Mouse (Mus musculus) embryonic facial prominence, embryonic 12.5 days (tissue): ENCODE measurements around the gene Fndc9. TPM values are rescaled to one million over a fixed set of nuclear protein-coding genes. Genes with fewer than 3 reads are reported as not detected.

Experiments used
- ATAC-seq: fragments of 200-750 bp; cut with Nextera tagmentation; 2 replicates; pipeline ENCODE4 v1.8.0; 2017; ENCODE audit not compliant: insufficient number of reproducible peaks, insufficient read depth, low FRiP score, low TSS enrichment
- H3K27ac ChIP-seq: fragments of 300-500 bp; sonication (generic); 2 replicates; pipeline ENCODE4 v1.5.1; 2016; ENCODE audit warnings: mild to moderate bottlenecking
- H3K27me3 ChIP-seq: fragments of 300-500 bp; sonication (generic); 2 replicates; pipeline ENCODE4 v1.6.1; 2016; ENCODE audit warnings: mild to moderate bottlenecking, moderate library complexity
- H3K36me3 ChIP-seq: fragments of 300-500 bp; sonication (generic); 2 replicates; pipeline ENCODE4 v1.6.1; 2016; ENCODE audit warnings: mild to moderate bottlenecking
- H3K4me1 ChIP-seq: fragments of 300-500 bp; sonication (generic); 2 replicates; pipeline ENCODE4 v1.6.1; 2016
- H3K4me2 ChIP-seq: fragments of 300-500 bp; sonication (generic); replicated peaks from 2 replicates; pipeline ENCODE4 v1.6.1; 2016; ENCODE audit warnings: mild to moderate bottlenecking, moderate library complexity
- H3K4me3 ChIP-seq: fragments of 300-500 bp; sonication (generic); 2 replicates; pipeline ENCODE4 v1.5.1; 2016; ENCODE audit warnings: mild to moderate bottlenecking
- H3K9ac ChIP-seq: fragments of 300-500 bp; sonication (generic); 2 replicates; pipeline ENCODE4 v1.6.1; 2016; ENCODE audit warnings: mild to moderate bottlenecking, moderate library complexity
- H3K9me3 ChIP-seq: fragments of 300-500 bp; sonication (generic); 2 replicates; pipeline ENCODE4 v1.6.1; 2016; ENCODE audit warnings: mild to moderate bottlenecking, moderate library complexity
- whole genome bisulfite sequencing: fragments of 180-500 bp; shearing (Covaris S2); methylation state at CpG from one replicate; pipeline ENCODE4 v1.1.7; 2016; 5-methylcytosine and 5-hydroxymethylcytosine counted together
- polyA plus RNA-seq: library from polyadenylated mRNA; unstranded; fragments of >200 nt; fragmentation: Nextera tagmentation; extraction: Ambion mirVana; gene quantifications from 2 replicates; pipeline ENCODE4 v1.2.1, GENCODE M21; 2016

Fndc9 gene
- 0.12 and 0.19 TPM in 2 replicates for polyA plus RNA-seq

- 79% methylated on average over 11 of the region's 11 CpGs for WGBS
- Histone ChIP-seq H3K9ac (no peak within 1 kb of the TSS), H3K27ac (no peak within 1 kb of the TSS), H3K4me3 (no peak within 1 kb of the TSS), H3K4me1 (no peaks in the 10 kb centered on the region), H3K36me3 (no peaks in the 10 kb centered on the region; the same call in 1 of the 2 replicates), H3K4me2 (no peak within 1 kb of the TSS), H3K9me3 (no peaks in the 10 kb centered on the region), H3K27me3 (no peaks in the 10 kb centered on the region)
- ATAC-seq, result no peak
Measured at GRCm38 (mm10) chr11:46235334-46235733, at the start of gene Fndc9. TSS of gene Fndc9 (plus strand) at chr11:46235531.

DNA sequence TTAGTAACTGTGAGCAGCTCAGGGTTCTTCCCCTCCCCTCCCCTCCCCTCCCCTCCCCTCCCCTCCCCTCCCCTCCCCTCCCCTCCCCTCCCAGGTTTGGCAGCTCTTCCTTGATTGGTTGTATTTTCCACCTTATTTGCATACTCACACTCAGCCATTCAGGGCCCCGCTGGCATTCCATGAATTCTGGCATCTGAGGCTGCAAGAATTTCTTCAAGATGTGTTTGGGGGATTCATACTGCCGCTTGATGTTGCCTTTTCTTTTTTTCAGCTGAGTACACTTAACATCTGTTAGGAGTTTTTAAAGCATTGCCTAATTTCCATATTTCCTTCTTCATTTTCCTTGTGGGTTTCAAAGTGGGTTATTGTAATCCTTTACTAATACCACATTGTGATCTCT is 47.0 kb upstream of the Fndc9 start:
- H3K27me3 ChIP-seq, result no peaks in the 10 kb centered on the region
- H3K9me3 ChIP-seq, result no peaks in the 10 kb centered on the region
- H3K4me2 ChIP-seq, result no peak overlapping the region
- WGBS, result 46% methylated on average over 2 of the region's 2 CpGs
- H3K27ac ChIP-seq, result no peak overlapping the region
- no peak overlapping the region for H3K4me3 ChIP-seq
- H3K36me3 ChIP-seq, result no peaks in the 10 kb centered on the region
- no peak overlapping the region for H3K9ac ChIP-seq
- peaks cover 13% of the 10 kb centered on the region; the same call in 1 of the 2 replicates for H3K4me1 ChIP-seq
- no peak for ATAC-seq

GRCm38 (mm10) chr11:46194175-46194574 is 41.2 kb upstream of the Fndc9 start:
- Histone ChIP-seq H3K4me3 (no peak overlapping the region), H3K27me3 (no peaks in the 10 kb centered on the region), H3K4me1 (peaks cover 9% of the 10 kb centered on the region; the same call in 1 of the 2 replicates), H3K36me3 (peaks cover 6% of the 10 kb centered on the region; the same call in 1 of the 2 replicates), H3K9ac (no peak overlapping the region), H3K4me2 (no peak overlapping the region), H3K27ac (no peak overlapping the region), H3K9me3 (no peaks in the 10 kb centered on the region)
- WGBS, result 42% methylated on average over 4 of the region's 4 CpGs
- ATAC-seq, result no peak

GRCm38 (mm10) chr11:46200664-46201063 is 34.7 kb upstream of the Fndc9 start:
- Histone ChIP-seq H3K4me1 (peaks cover 9% of the 10 kb centered on the region), H3K9ac (no peak overlapping the region), H3K27ac (no peak overlapping the region), H3K4me2 (no peak overlapping the region), H3K27me3 (no peaks in the 10 kb centered on the region), H3K36me3 (peaks cover 6% of the 10 kb centered on the region; the same call in 1 of the 2 replicates), H3K4me3 (no peak overlapping the region), H3K9me3 (no peaks in the 10 kb centered on the region)
- ATAC-seq, result no peak
- WGBS, result 91% methylated on average over 11 of the region's 11 CpGs

DNA sequence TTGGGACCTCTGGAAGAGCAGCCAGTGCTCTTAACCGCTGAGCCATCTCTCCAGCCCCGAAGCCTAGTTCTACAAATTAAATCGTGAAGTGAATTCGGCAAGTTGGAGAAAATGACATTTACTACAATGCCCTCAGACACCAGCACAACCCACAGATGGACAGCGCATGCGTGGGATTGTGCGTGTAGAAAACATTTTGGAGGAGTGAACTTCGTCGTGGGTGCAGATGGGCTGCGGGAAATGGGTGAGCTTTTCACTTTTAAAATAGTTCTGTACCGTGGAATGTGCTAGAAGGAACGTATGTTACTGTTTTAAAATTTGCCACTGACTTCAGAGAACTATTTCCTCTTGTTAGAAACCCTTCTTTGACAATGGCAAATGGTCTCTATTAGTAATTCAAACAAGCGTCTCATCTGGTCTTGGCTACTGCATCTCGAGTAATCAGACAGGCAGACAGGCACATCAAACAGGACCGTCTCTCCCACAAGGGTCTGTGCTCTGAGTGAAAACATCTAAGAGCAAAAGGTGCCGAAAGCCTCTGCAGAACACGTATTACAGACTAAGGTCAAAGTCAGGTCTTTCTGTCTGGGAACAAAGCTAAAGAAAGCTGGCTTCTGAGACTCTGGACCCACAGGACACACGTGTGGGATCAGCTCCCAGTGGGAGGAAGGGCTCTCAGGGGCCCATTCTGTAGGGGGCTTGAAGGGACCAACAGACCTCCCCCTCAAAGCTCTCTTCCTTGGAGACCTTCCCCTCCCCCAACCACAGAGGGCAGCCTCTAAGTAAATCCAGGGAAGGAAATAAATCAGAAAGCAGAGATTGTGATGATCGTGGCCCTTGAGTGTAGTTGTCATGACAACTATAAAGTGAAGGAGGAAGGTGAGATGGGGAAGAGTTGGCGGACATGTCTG is 33.4 kb upstream of the Fndc9 start:
- Histone ChIP-seq H3K36me3 (peaks cover 7% of the 10 kb centered on the region), H3K27me3 (no peaks in the 10 kb centered on the region), H3K4me1 (peaks cover 13% of the 10 kb centered on the region), H3K4me2 (no peak overlapping the region), H3K27ac (no peak overlapping the region), H3K4me3 (no peak overlapping the region), H3K9ac (no peak overlapping the region), H3K9me3 (no peaks in the 10 kb centered on the region)
- no peak for ATAC-seq
- WGBS, result 45% methylated on average over 20 of the region's 20 CpGs

DNA sequence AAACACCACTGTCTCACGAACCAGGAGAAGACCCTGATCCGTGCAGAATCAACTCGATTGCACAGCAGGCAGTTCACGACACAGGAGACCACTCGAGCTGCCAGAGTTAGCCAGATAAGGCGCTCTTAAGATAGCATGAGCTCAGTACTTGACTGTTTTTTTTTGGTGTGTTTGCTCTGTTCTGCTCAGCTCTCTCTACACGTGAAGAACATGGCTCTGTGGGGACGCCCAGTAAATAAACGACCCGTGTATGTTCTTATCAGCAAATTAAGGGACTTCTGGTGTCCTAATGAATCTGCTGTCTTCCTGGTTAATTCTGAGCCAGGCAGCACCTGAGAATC is 32.8 kb upstream of the Fndc9 start:
- Histone ChIP-seq H3K9me3 (no peaks in the 10 kb centered on the region), H3K27me3 (no peaks in the 10 kb centered on the region), H3K9ac (no peak overlapping the region), H3K27ac (no peak overlapping the region), H3K4me1 (peaks cover 13% of the 10 kb centered on the region), H3K36me3 (peaks cover 10% of the 10 kb centered on the region), H3K4me2 (no peak overlapping the region), H3K4me3 (no peak overlapping the region)
- ATAC-seq, result no peak
- WGBS, result 61% methylated on average over 10 of the region's 10 CpGs

GRCm38 (mm10) chr11:46204841-46205240 is 30.5 kb upstream of the Fndc9 start:
- Histone ChIP-seq H3K27me3 (no peaks in the 10 kb centered on the region), H3K9ac (no peak overlapping the region), H3K9me3 (no peaks in the 10 kb centered on the region), H3K4me3 (no peak overlapping the region), H3K27ac (no peak overlapping the region), H3K36me3 (peaks cover 4% of the 10 kb centered on the region; the same call in 1 of the 2 replicates), H3K4me2 (no peak overlapping the region), H3K4me1 (peaks cover 13% of the 10 kb centered on the region)
- WGBS, result 90% methylated on average over 9 of the region's 9 CpGs
- no peak for ATAC-seq

- ATAC-seq, result no peak
- no peak overlapping the region for H3K27ac ChIP-seq
- peaks cover 4% of the 10 kb centered on the region; the same call in 1 of the 2 replicates for H3K36me3 ChIP-seq
- H3K4me2 ChIP-seq, result no peak overlapping the region
- no peaks in the 10 kb centered on the region for H3K27me3 ChIP-seq
- H3K9ac ChIP-seq, result no peak overlapping the region
- H3K4me3 ChIP-seq, result no peak overlapping the region
- WGBS, result 42% methylated on average over 17 of the region's 17 CpGs
- peaks cover 13% of the 10 kb centered on the region for H3K4me1 ChIP-seq
- no peaks in the 10 kb centered on the region for H3K9me3 ChIP-seq
Measured at GRCm38 (mm10) chr11:46205639-46206409, 29.5 kb upstream of the Fndc9 start.

GRCm38 (mm10) chr11:46209884-46210283 is 25.4 kb upstream of the Fndc9 start:
- Histone ChIP-seq H3K27ac (no peak overlapping the region), H3K9ac (no peak overlapping the region), H3K4me3 (no peak overlapping the region), H3K4me2 (no peak overlapping the region), H3K27me3 (no peaks in the 10 kb centered on the region), H3K36me3 (peaks cover 4% of the 10 kb centered on the region; the same call in 1 of the 2 replicates), H3K9me3 (no peaks in the 10 kb centered on the region), H3K4me1 (peaks cover 29% of the 10 kb centered on the region)
- no peak for ATAC-seq
- WGBS, result 40% methylated on average over 2 of the region's 2 CpGs

DNA sequence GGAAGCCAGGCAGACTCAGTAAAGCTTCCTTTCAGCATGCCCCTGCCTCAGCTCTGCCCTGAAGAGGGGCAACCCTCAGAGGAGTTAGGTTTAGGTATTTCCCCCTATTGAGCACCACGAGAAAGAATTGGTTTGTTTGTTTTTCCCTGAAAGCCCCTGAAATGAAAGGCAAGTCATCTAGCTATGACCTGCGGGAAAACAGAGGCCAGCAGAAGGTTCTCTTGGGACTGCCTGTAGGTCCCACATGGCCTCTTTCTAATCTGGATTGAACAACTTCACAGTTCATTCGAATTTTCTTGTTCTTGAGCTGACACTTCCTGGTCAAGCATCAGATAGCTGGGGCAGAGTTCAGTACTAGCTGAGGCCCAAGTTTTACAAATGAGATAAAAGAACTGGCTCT is 23.5 kb upstream of the Fndc9 start:
- ATAC-seq, result no peak
- Histone ChIP-seq H3K9ac (0 out of 2 replicates have a peak overlapping the region, but pooled peaks have one; percentile 3), H3K4me3 (no peak overlapping the region), H3K4me2 (no peak overlapping the region), H3K36me3 (peaks cover 4% of the 10 kb centered on the region; the same call in 1 of the 2 replicates), H3K9me3 (no peaks in the 10 kb centered on the region), H3K27ac (no peak overlapping the region), H3K4me1 (peaks cover 29% of the 10 kb centered on the region), H3K27me3 (no peaks in the 10 kb centered on the region)
- WGBS, result 14% methylated on average over 3 of the region's 3 CpGs

DNA sequence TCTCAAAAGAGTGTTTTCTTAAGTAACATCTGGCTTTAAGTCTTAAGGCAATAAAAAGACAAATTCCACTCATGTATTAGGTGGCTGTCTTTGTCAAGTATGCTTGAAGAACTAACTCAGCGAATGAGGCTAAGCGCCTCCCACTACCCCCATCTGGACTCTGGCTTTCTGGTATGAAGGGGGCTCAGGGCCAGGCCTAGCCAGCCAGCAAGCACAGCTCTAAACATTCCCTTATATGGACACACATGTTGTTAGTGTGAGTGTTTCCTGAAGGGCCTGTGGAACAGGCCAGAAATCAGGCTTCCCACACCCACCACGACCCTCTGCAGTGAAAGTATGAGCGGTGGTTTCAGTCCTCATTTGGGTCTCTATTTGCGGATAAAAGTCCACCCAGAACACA is 21.5 kb upstream of the Fndc9 start:
- Histone ChIP-seq H3K4me2 (no peak overlapping the region), H3K27ac (peak overlapping the region; percentile 91), H3K4me3 (no peak overlapping the region), H3K27me3 (no peaks in the 10 kb centered on the region), H3K4me1 (peaks cover 34% of the 10 kb centered on the region), H3K36me3 (no peaks in the 10 kb centered on the region), H3K9me3 (no peaks in the 10 kb centered on the region), H3K9ac (no peak overlapping the region)
- ATAC-seq, result peak; percentile 68; the same call in 1 of the 2 replicates
- 37% methylated on average over 5 of the region's 5 CpGs for WGBS
